Mouse (Mus musculus) midbrain, postnatal 0 days (tissue): Measurements from ENCODE around the gene Prkce. TPM values are rescaled to one million over a fixed set of nuclear protein-coding genes. Genes with fewer than 3 reads are reported as not detected.

ENCODE experiments used
- ATAC-seq: fragments of 200-750 bp; cut with Nextera tagmentation; 2 replicates; pipeline ENCODE4 v1.8.0; 2017; ENCODE audit warnings: moderate number of reproducible peaks, mild to moderate bottlenecking, moderate TSS enrichment, moderate library complexity; ENCODE audit not compliant: low FRiP score
- DNase-seq: peaks from one replicate; pipeline ENCODE4 v3.0.0-alpha.2; 2015; ENCODE audit warnings: low spot score
- H3K27ac ChIP-seq: fragments of 300-500 bp; sonication (generic); 2 replicates; pipeline ENCODE4 v1.5.1; 2014; ENCODE audit warnings: low read depth, mild to moderate bottlenecking, low read length, mixed read lengths
- H3K27me3 ChIP-seq: fragments of 300-500 bp; sonication (generic); 2 replicates; pipeline ENCODE4 v1.6.1; 2014; ENCODE audit warnings: low read length, control low read depth, mixed read lengths; ENCODE audit not compliant: insufficient read depth
- H3K36me3 ChIP-seq: fragments of 300-500 bp; sonication (generic); 2 replicates; pipeline ENCODE4 v1.6.1; 2014; ENCODE audit warnings: low read length, control low read depth, mixed read lengths; ENCODE audit not compliant: insufficient read depth
- H3K4me1 ChIP-seq: fragments of 300-500 bp; sonication (generic); 2 replicates; pipeline ENCODE4 v1.6.1; 2014; ENCODE audit warnings: mild to moderate bottlenecking, control low read depth, antibody characterized with exemption, low read length, mixed read lengths; ENCODE audit not compliant: insufficient read depth
- H3K4me2 ChIP-seq: fragments of 300-500 bp; sonication (generic); 2 replicates; pipeline ENCODE4 v1.6.1; 2014; ENCODE audit warnings: low read depth, mild to moderate bottlenecking, low read length, mixed read lengths; ENCODE audit not compliant: poor library complexity, severe bottlenecking
- H3K4me3 ChIP-seq: fragments of 300-500 bp; sonication (generic); 2 replicates; pipeline ENCODE4 v1.5.1; 2014; ENCODE audit warnings: low read depth, mild to moderate bottlenecking, low read length, moderate library complexity
- H3K9ac ChIP-seq: fragments of 300-500 bp; sonication (generic); replicated peaks from 2 replicates; pipeline ENCODE4 v1.6.1; 2014; ENCODE audit warnings: mild to moderate bottlenecking, low read length, moderate library complexity, mixed read lengths; ENCODE audit not compliant: poor library complexity, severe bottlenecking
- H3K9me3 ChIP-seq: fragments of 300-500 bp; sonication (generic); 2 replicates; pipeline ENCODE4 v1.6.1; 2016; ENCODE audit warnings: low read length, control low read depth
- CTCF ChIP-seq: IDR thresholded peaks from 2 replicates; pipeline ENCODE4 v1.5.1; 2016; ENCODE audit warnings: antibody characterized with exemption, mild to moderate bottlenecking
- WGBS: fragments of 180-500 bp; shearing (Covaris S2); extraction: QIAGEN DNeasy Blood & Tissue Kit; methylation state at CpG from one replicate; pipeline ENCODE4 v1.1.7; 2014; 5-methylcytosine and 5-hydroxymethylcytosine counted together
- polyA plus RNA-seq: library from polyadenylated mRNA; unstranded; fragments of >200 nt; fragmentation: Nextera tagmentation; extraction: Ambion mirVana; gene quantifications from 2 replicates; pipeline ENCODE4 v1.2.1, GENCODE M21; 2015
- total RNA-seq: library from RNA; depleted of rRNA; stranded (reverse); fragments of >200 nt; gene quantifications from 2 replicates; pipeline ENCODE4 v1.2.3, GENCODE M21; 2014

Gene Prkce
- total and polyA plus RNA-seq, 2 experiments from 2014 or later = 61.0 to 64.5 TPM

GRCm38 (mm10) chr17:86350236-86350635, 182.7 kb downstream of the Prkce start:
- WGBS = 55% methylated on average over 3 of the region's 3 CpGs
- Histone ChIP-seq H3K27me3 (no peaks in the 10 kb centered on the region), H3K4me3 (no peak overlapping the region), H3K4me1 (0 out of 2 replicates have a peak, but pooled peaks cover 3% of the 10 kb centered on the region), H3K36me3 (no peaks in the 10 kb centered on the region), H3K9me3 (no peaks in the 10 kb centered on the region), H3K4me2 (no peak overlapping the region), H3K9ac (no peak overlapping the region), H3K27ac (no peak overlapping the region)
- DNase-seq (peak; percentile 62), ATAC-seq (no peak)
- TF ChIP-seq CTCF = no peak

GRCm38 (mm10) chr17:86350791-86351261, 183.2 kb downstream of the Prkce start:
- Histone ChIP-seq H3K27me3 (no peaks in the 10 kb centered on the region), H3K4me2 (peak overlapping the region; percentile 24; the same call in 1 of the 2 replicates), H3K4me1 (0 out of 2 replicates have a peak, but pooled peaks cover 3% of the 10 kb centered on the region), H3K9me3 (no peaks in the 10 kb centered on the region), H3K9ac (no peak overlapping the region), H3K36me3 (no peaks in the 10 kb centered on the region), H3K27ac (peak overlapping the region; percentile 12; the same call in 1 of the 2 replicates), H3K4me3 (no peak overlapping the region)
- TF ChIP-seq CTCF = no peak
- WGBS = 44% methylated on average over 12 of the region's 12 CpGs
- peak; percentile 42 for DNase-seq
- no peak for ATAC-seq

- 68% methylated on average over 4 of the region's 4 CpGs for WGBS
- no peak for ATAC-seq
- H3K9ac ChIP-seq = no peak overlapping the region
- H3K36me3 ChIP-seq = no peaks in the 10 kb centered on the region
- H3K4me3 ChIP-seq = no peak overlapping the region
- peak overlapping the region; percentile 12; the same call in 1 of the 2 replicates for H3K27ac ChIP-seq
- H3K4me2 ChIP-seq = no peak overlapping the region
- no peak for TF ChIP-seq CTCF
- H3K27me3 ChIP-seq = no peaks in the 10 kb centered on the region
- no peak for DNase-seq
- H3K9me3 ChIP-seq = no peaks in the 10 kb centered on the region
- 0 out of 2 replicates have a peak, but pooled peaks cover 3% of the 10 kb centered on the region for H3K4me1 ChIP-seq
Measured at GRCm38 (mm10) chr17:86351282-86351681, 183.7 kb downstream of the Prkce start.

GRCm38 (mm10) chr17:86352247-86353037, 184.9 kb downstream of the Prkce start:
- Histone ChIP-seq H3K9me3 (no peaks in the 10 kb centered on the region), H3K9ac (no peak overlapping the region), H3K4me2 (no peak overlapping the region), H3K27me3 (no peaks in the 10 kb centered on the region), H3K4me1 (0 out of 2 replicates have a peak, but pooled peaks cover 3% of the 10 kb centered on the region), H3K4me3 (no peak overlapping the region), H3K27ac (no peak overlapping the region), H3K36me3 (no peaks in the 10 kb centered on the region)
- TF ChIP-seq CTCF = no peak
- ATAC-seq (no peak), DNase-seq (no peak)
- 90% methylated on average over 12 of the region's 12 CpGs for WGBS

- Histone ChIP-seq H3K9me3 (no peaks in the 10 kb centered on the region), H3K27me3 (no peaks in the 10 kb centered on the region), H3K4me1 (0 out of 2 replicates have a peak, but pooled peaks cover 6% of the 10 kb centered on the region), H3K27ac (no peak overlapping the region), H3K36me3 (no peaks in the 10 kb centered on the region), H3K9ac (no peak overlapping the region), H3K4me3 (no peak overlapping the region), H3K4me2 (no peak overlapping the region)
- 88% methylated on average over 4 of the region's 4 CpGs for WGBS
- DNase-seq = peak; percentile 42
- ATAC-seq = no peak
- TF ChIP-seq CTCF = no peak
Measured at GRCm38 (mm10) chr17:86353679-86354078, 186.1 kb downstream of the Prkce start.

- Histone ChIP-seq H3K4me1 (0 out of 2 replicates have a peak, but pooled peaks cover 6% of the 10 kb centered on the region), H3K4me2 (no peak overlapping the region), H3K9me3 (no peaks in the 10 kb centered on the region), H3K27me3 (no peaks in the 10 kb centered on the region), H3K4me3 (no peak overlapping the region), H3K36me3 (no peaks in the 10 kb centered on the region), H3K27ac (no peak overlapping the region), H3K9ac (no peak overlapping the region)
- ATAC-seq = no peak
- 88% methylated on average over 4 of the region's 4 CpGs for WGBS
- DNase-seq = no peak
- TF ChIP-seq CTCF = no peak
Measured at GRCm38 (mm10) chr17:86354101-86354500, 186.5 kb downstream of the Prkce start.
